Mouse (Mus musculus) cerebellum, postnatal 36 days (tissue): ENCODE results near the gene Gm42417.

Experiments
- DNase-seq, 2 experiments: peaks; one replicate each; pipeline ENCODE4 v3.0.0; 2021 to 2022; ENCODE audit warnings: mixed read lengths in 2 of 2

Gene Gm42417

DNA sequence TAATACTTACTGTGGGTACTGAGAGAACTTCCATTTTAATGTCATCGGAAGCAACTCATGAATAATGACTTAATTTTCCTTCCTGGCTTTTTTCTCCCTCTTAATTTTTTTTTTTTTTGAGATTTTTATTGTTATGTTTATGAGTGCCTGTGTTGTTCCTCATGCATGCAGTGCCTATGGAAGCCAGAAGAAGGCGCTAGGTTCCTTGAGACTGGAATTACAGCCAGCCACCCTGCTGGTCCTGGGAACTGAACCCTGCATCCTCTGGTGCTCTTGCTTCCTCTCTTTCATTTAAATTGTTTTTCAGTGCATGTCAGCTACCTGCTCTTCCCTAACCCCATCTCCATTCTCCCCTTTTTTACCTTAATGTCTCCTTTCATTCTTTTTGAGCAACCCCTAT lies 25.5 kb downstream of the Gm42417 start:
- DNase-seq, result peak; percentile 65 to 72

DNA sequence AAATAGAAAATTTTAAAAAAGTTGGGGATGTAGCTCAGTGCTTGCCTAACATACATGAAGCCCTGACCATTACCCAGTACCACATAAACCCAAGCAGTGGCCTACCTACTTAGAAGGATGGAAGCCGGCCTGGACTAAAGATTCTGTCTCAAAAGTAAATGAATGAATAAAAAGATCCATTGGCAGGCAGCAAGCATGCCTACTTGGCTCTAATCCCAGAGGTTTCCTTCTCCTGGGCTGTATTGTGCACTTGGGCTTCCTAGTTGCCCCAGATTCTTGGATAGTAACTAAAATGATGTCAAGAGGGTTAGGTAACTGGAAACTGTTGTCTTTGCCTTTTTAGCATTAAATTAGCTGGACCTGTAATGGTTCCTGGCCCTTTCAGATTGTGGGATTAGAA lies 25.9 kb downstream of the Gm42417 start:
- DNase-seq, result no peak

DNA sequence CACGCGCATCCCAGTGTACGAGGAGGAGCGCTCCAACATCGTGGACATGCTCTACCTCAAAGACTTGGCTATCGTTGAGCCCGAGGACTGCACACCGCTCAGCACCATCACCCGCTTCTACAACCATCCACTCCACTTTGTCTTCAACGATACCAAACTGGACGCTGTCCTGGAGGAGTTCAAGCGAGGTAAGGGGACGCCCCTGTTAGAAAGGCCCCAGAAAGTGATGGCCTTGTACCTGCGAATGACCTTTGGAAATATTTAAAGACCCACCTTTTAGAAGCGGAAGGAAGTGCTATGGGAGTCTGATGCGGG lies 26.3 kb downstream of the Gm42417 start:
- DNase-seq, result no peak

DNA sequence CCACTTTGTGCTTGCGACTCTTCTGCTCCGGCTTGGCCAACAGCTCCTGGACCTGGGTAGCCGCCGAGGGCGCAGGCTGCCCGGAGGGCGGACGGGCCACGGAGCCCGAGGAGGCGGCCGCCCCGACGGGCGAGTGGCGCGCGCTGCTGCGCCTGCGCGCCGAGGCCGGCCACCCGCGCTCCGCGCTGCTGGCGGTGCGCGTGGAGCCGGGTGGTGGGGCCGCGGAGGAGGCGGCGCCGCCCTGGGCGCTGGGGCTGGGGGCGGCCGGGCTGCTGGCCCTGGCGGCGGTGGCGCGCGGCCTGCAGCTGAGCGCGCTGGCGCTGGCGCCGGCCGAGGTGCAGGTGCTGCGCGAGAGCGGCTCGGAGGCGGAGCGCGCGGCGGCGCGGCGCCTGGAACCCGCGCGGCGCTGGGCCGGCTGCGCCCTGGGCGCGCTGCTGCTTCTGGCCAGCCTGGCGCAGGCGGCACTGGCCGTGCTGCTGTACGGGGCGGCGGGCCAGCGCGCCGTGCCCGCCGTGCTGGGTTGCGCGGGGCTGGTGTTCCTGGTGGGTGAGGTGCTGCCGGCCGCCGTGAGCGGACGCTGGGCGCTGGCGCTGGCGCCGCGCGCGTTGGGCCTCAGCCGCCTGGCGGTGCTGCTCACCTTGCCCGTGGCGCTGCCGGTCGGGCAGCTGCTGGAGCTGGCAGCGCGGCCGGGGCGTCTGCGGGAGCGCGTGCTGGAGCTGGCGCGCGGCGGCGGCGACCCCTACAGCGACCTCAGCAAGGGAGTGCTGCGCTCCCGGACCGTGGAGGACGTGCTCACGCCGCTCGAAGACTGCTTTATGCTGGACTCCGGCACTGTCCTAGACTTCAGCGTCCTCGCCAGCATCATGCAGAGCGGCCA lies 26.9 kb downstream of the Gm42417 start:
- DNase-seq, result peak; percentile 58 to 62

DNA sequence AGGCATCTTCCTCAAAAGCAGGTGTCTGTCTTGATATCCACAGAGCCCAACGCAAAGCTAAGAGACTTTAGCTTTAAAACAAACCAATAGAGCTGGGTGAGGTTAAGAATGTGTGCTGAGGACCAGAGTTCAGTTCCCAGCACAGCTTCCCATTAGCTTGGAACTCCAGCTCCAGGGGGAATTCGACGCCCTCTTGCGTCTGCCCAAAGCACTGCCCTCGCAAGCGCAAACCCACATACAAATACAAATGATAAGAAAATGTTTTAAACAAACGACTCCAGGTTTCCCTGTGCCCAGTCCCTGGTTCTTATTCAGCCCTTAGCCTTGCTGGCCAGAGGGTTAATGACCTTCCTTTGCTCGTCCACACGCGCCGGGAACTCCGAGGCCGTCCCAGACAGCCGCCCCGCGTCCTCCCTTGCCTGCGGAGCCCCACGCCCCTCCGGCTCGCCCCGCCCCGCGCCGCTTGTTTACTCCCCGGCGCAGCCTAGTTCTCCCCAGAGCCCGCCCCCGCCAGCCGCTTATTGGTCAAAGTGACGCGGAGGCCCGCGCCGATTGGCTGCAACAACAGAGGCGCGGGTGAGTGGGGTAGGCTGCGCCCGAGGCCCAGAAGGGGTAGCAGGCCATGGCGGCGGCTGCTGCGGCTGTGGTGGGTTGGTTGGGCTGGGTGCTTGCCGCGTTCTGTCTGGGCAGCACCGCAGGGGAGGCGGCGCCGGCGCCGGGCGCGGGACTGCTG lies 27.8 kb downstream of the Gm42417 start, which contains the start of gene Cnnm3:
Cnnm3 (plus strand) TSS at position 579 of the 733 bp plus-strand sequence.
- peak; percentile 100 for DNase-seq

DNA sequence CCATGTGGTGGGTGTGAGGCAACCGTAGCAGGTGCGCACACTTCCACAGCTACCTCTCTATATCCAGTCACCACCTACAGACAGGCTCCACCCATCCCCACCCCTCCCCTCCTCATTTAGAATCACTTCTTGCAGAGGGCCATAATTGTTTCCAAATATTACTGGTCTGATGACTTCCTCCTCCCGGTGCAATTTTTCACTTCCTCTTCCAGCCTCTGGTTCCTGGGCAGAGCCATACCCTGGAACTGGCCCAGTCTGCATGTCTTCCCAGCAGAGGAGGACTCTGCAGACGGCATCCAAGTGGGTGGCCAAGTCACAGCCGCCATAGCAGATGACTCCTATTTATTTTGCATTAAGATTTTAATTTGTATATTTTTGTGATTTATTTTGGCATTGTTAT lies 31.0 kb downstream of the Gm42417 start:
- no peak for DNase-seq

DNA sequence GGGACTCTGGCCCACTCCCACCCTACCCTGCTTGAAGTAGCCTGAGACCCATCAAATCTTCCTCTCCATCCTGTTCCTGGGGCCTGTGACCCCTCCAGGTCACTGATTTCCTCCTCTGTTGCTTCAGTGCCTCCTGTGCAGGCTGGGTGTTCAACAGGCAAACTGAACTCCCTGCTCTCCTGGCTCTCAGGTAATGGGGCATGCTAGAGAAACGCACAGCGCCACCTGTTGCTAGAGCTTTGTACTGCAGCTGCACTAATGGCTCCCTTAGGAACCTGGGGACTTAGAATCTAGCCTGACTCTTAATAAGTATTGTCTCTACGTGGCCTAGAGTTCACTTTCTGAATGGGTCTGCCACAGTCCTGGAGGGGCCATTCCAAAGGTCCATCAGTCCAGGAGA lies 38.0 kb downstream of the Gm42417 start:
- peak; percentile 86 to 92 for DNase-seq

DNA sequence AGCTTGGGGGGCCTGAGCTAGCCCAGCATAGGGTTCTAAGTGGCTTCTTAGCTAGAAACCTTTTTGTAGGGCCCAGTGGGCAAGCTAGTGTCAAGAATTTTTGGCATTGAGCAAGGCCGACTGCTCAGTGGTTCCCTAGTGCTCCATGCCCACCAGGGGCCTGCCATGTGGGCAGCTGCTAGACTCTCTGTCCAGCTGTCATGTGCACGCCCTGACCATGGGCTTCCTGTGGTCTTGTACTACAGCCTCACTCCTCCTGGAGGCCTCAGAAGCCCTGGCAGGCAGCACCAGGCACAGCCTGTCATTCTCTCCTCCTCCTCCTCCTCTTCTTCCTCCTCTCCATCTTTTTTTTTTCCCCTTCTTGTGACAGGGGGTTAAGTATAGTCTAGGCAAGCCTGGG lies 41.9 kb downstream of the Gm42417 start:
- no peak for DNase-seq

DNA sequence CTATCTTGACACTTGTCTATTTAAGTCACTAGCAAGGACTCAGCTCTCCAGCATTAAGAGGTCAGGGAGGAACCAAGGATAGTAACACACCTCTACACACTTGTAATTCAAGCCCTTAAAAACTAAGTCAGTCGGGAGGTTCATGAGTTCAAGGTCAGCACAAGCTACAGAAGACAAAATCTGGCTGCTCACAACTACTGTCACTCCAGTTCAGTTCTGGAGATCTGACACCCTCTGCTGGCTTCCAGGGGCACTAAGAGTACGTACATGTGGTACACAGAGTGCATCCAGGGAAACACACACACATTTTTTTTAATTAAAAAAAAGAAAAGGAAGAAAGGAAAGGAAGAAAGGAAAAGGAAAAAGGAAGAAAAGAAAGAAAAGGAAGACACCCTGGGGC lies 42.5 kb downstream of the Gm42417 start:
- peak in 1 of 2 experiments; percentile 57 for DNase-seq

DNA sequence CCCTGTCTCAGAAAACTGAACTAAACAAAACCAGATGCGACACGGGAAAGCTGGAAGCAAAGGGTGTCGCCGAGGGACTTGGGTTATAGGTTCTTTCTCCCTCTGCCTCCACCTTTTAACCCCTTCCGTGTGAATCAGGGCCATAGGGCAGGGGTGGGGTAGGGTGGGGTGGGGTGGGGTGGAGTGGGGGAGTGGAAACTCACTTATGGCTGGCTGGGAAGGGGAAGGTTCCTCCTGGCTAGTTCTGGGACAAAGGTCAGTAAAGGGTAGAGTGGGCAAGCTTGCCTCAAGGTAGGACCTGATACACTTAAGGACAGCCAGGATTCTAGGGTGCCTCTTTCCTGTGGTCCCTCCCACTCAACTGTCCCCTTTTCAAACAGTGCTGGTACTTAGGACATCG lies 45.9 kb downstream of the Gm42417 start:
- DNase-seq, result no peak

DNA sequence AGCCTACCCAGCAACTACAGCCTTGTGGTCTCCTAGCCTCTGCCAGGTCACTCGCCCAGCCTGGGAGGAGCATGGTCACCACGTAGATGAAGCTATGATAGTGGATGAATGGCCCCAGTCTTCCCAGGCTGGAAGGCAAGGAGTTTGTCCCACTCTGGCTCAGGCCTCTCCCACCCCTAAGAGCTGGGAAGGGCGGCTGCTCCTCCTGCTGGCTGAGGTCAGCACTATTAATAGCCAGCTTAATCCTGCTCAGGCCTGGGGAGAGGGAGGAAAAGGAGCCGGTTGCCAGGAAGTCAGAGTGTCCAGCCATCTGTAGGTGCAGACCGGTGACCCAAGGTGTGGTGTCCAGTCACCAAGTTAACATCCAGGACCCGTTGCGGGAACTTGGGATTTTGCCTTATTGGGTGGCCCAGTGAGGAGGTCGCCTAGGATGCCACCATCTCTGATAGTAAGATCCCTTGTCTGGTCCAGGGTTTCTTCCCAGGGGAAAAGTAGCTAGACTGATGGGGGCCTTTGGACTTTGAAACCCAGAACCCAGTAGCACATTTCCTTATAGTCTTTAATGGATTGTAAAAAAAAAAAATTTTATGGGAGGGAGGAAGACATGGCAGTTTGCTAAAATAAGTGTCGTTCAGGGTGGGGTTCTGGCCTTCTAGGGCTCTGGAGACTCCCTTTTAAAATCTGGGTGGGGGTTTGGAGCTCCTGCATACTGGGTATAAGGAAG lies 46.7 kb downstream of the Gm42417 start:
- DNase-seq, result peak; percentile 85 to 86

DNA sequence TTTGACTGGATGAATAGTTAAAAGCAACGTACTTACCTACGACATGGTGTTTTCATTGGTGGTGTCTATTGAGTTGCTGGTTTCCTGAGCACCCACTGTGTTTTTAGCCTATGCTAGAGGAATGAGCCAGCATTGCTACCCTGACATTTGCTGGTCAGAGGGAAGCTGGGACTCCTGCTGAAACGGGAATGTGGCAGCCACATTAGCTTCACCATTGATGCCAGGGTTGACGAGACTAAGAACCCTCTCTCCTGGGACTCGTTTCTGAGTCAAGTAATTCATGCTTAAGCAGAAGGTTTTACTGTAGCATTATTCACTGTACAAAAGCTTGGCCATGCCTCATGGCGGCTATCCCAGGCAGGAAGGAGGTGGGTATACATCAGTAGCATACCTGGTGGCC lies 49.6 kb downstream of the Gm42417 start:
- DNase-seq, result no peak

DNA sequence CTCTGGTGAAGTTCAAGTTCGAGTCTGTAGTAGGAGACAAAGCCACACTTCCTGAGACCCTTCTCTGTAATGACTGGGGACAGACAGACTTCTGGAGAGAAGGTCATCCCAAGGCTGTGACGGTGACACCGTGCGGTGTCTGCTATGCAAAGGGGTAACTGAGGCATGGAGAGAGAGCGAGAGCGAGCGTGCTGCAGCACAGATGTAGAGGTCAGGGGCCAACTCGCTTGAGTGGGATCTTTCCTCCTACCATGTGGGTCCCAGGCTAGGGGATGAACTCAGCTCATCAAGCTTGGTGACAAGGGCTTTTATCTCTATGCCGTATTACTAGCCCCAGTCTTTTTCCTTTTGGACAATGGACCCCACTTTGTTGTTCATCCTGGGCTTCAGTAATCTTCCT lies 52.1 kb downstream of the Gm42417 start:
- DNase-seq, result no peak

DNA sequence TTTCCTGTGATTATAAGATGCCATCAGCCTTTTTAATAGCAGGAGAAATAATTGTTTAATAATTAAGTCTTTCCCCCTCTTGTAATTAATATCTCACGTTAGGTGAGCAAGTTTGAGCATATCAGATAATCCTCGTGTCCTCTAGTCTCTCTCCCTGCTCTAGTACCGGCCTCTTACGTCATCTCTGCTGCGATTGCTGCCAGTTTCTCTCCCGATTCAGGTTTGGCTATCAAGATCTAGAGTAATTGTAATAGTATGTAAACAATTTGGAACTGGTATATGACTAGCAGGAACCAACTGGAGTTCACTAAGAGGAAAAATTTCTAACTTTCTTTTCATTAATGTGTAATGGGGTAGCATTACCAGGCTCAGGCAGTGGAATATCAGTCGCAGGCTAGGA lies 54.1 kb downstream of the Gm42417 start:
- no peak for DNase-seq

DNA sequence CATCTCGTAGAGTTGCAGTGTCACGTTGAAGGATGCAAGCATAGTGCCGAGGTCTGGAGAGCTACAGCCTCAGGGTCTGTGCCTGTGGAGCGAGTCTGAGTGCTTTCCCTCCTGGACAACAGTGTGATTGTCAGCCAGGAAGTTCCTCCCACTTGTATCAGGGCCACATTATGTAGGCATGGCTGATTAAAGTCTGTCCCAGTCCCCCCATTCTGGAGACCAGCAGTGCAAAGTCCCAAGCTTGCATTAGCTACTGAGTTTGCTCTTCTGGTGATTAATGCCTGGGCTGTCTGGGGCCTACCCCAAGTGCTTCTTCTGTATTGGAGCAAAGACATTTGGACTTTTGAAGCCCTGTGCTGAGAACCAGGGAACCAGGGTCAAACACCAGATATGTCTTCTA lies 55.4 kb downstream of the Gm42417 start:
- no peak for DNase-seq
